Mouse (Mus musculus): ENCODE measurements around the gene Utp4.
"Not testable (repeated sequence)": the region's sequence is repeated elsewhere in the genome, so short reads cannot be mapped to it uniquely, and the experiment has no call there.

The Utp4 gene

GRCm38 (mm10) chr8:106893481-106894156, at the start of gene Utp4:
Gene Utp4 (plus strand): TSS chr8:106893636.
- peak; percentile 81 for DNase-seq (ENCODE audit: low read depth, low spot score)

GRCm38 (mm10) chr8:106850034-106850433, 43.4 kb upstream of the Utp4 start:
- no peak for DNase-seq (ENCODE audit: low read depth, low spot score)

- no peak for DNase-seq (ENCODE audit: low read depth, low spot score)
Measured at GRCm38 (mm10) chr8:106854534-106855241, 38.7 kb upstream of the Utp4 start.

GRCm38 (mm10) chr8:106855242-106855562, 38.2 kb upstream of the Utp4 start:
- DNase-seq (ENCODE audit: low read depth, low spot score): no peak

- no peak for DNase-seq (ENCODE audit: low read depth, low spot score)
Measured at GRCm38 (mm10) chr8:106862845-106863244, 30.6 kb upstream of the Utp4 start.

- DNase-seq (ENCODE audit: low read depth, low spot score): no peak
Measured at GRCm38 (mm10) chr8:106865354-106865753, 28.1 kb upstream of the Utp4 start.

GRCm38 (mm10) chr8:106870051-106870450, 23.4 kb upstream of the Utp4 start, which contains the start of gene Has3:
Gene Has3 (plus strand): TSS chr8:106870242.
- no peak for DNase-seq (ENCODE audit: low read depth, low spot score)

GRCm38 (mm10) chr8:106870537-106871327, 22.7 kb upstream of the Utp4 start:
- DNase-seq (ENCODE audit: low read depth, low spot score): no peak

- no peak for DNase-seq (ENCODE audit: low read depth, low spot score)
Measured at GRCm38 (mm10) chr8:106871328-106871926, 22.0 kb upstream of the Utp4 start.

- DNase-seq (ENCODE audit: low read depth, low spot score): no peak
Measured at GRCm38 (mm10) chr8:106871931-106872371, 21.5 kb upstream of the Utp4 start.

- DNase-seq (ENCODE audit: low read depth, low spot score): no peak
Measured at GRCm38 (mm10) chr8:106872454-106873034, 20.9 kb upstream of the Utp4 start.

GRCm38 (mm10) chr8:106880121-106880707, 13.2 kb upstream of the Utp4 start:
- DNase-seq (ENCODE audit: low read depth, low spot score): no peak

- DNase-seq (ENCODE audit: low read depth, low spot score): not testable (repeated sequence)
Measured at GRCm38 (mm10) chr8:106884094-106884493, 9.3 kb upstream of the Utp4 start.

- DNase-seq (ENCODE audit: low read depth, low spot score): not testable (repeated sequence)
Measured at GRCm38 (mm10) chr8:106884826-106885400, 8.5 kb upstream of the Utp4 start.

- peak; percentile 95 for DNase-seq (ENCODE audit: low read depth, low spot score)
Measured at GRCm38 (mm10) chr8:106887336-106888189, 5.9 kb upstream of the Utp4 start.

- peak; percentile 48 for DNase-seq (ENCODE audit: low read depth, low spot score)
Measured at GRCm38 (mm10) chr8:106888803-106889202, 4.6 kb upstream of the Utp4 start.

GRCm38 (mm10) chr8:106892210-106892805, 1.1 kb upstream of the Utp4 start:
- DNase-seq (ENCODE audit: low read depth, low spot score): peak; percentile 73

GRCm38 (mm10) chr8:106892806-106893451, 507 bp upstream of the Utp4 start:
- DNase-seq (ENCODE audit: low read depth, low spot score): peak; percentile 54

- DNase-seq (ENCODE audit: low read depth, low spot score): no peak
Measured at GRCm38 (mm10) chr8:106899473-106899872, 6.0 kb downstream of the Utp4 start.
